Mouse (Mus musculus): ENCODE measurements around the gene Kcns1. TPM values are rescaled to one million over a fixed set of nuclear protein-coding genes. Genes with fewer than 3 reads are reported as not detected.

The Kcns1 gene
- polyA plus RNA-seq, 2 experiments = 0.02 TPM; not detected in 1

- Histone ChIP-seq H3K27ac (no peak within 1 kb of the TSS), H3K4me2 (ENCODE audit: low read depth) (no peak within 1 kb of the TSS), H3K36me3 (replicated peaks; ENCODE audit: control insufficient read depth, insufficient read depth, low read depth) (no peaks in the 10 kb centered on the region), H3K9ac (replicated peaks) (no peak within 1 kb of the TSS), H3K9me3 (ENCODE audit: control insufficient read depth, low read length) (no peaks in the 10 kb centered on the region), H3K4me1 (replicated peaks; ENCODE audit: control insufficient read depth in 2 of 2, insufficient read depth in 2 of 2, low read length in 1 of 2) (no peaks in the 10 kb centered on the region), H3K27me3 (ENCODE audit: control insufficient read depth, insufficient read depth, low read length) (no peaks in the 10 kb centered on the region), H3K4me3 (ENCODE audit: insufficient read depth in 1 of 2, low read depth in 2 of 2, low read length in 2 of 2) (no peak within 1 kb of the TSS)
- ATAC-seq (ENCODE audit: insufficient read depth) (no peak), DNase-seq (ENCODE audit: low read depth in 3 of 3, low spot score in 3 of 3) (no peak)
- WGBS (ENCODE audit: insufficient replicate concordance) = 60% methylated on average over 20 of the region's 20 CpGs
- no peak for TF ChIP-seq EP300 (IDR thresholded peaks at IDR 0.05; ENCODE audit: low read depth)
- TF ChIP-seq CTCF (IDR thresholded peaks at IDR 0.05; ENCODE audit: low read depth) = no peak
Measured at GRCm38 (mm10) chr2:164199626-164200327, 28.9 kb upstream of the Kcns1 start, which contains the start of gene Wfdc15a. Gene Wfdc15a, minus strand, starts transcription at chr2:164200130.

- TF ChIP-seq EP300 (IDR thresholded peaks at IDR 0.05; ENCODE audit: low read depth) (no peak), CTCF (IDR thresholded peaks at IDR 0.05; ENCODE audit: low read depth) (no peak)
- H3K9ac ChIP-seq (replicated peaks) = no peak overlapping the region
- no peak overlapping the region for H3K27ac ChIP-seq
- no peak for DNase-seq (ENCODE audit: low read depth in 3 of 3, low spot score in 3 of 3)
- no peaks in the 10 kb centered on the region for H3K4me1 ChIP-seq (replicated peaks; ENCODE audit: control insufficient read depth in 2 of 2, insufficient read depth in 2 of 2, low read length in 1 of 2)
- no peak overlapping the region for H3K4me3 ChIP-seq (ENCODE audit: insufficient read depth in 1 of 2, low read depth in 2 of 2, low read length in 2 of 2)
- no peak overlapping the region for H3K4me2 ChIP-seq (ENCODE audit: low read depth)
- H3K9me3 ChIP-seq (ENCODE audit: control insufficient read depth, low read length) = no peaks in the 10 kb centered on the region
- WGBS (ENCODE audit: insufficient replicate concordance) = 64% methylated on average over 5 of the region's 5 CpGs
- H3K27me3 ChIP-seq (ENCODE audit: control insufficient read depth, insufficient read depth, low read length) = no peaks in the 10 kb centered on the region
- no peak for ATAC-seq (ENCODE audit: insufficient read depth)
- no peaks in the 10 kb centered on the region for H3K36me3 ChIP-seq (replicated peaks; ENCODE audit: control insufficient read depth, insufficient read depth, low read depth)
Measured at GRCm38 (mm10) chr2:164196700-164196990, 25.7 kb upstream of the Kcns1 start.

DNA sequence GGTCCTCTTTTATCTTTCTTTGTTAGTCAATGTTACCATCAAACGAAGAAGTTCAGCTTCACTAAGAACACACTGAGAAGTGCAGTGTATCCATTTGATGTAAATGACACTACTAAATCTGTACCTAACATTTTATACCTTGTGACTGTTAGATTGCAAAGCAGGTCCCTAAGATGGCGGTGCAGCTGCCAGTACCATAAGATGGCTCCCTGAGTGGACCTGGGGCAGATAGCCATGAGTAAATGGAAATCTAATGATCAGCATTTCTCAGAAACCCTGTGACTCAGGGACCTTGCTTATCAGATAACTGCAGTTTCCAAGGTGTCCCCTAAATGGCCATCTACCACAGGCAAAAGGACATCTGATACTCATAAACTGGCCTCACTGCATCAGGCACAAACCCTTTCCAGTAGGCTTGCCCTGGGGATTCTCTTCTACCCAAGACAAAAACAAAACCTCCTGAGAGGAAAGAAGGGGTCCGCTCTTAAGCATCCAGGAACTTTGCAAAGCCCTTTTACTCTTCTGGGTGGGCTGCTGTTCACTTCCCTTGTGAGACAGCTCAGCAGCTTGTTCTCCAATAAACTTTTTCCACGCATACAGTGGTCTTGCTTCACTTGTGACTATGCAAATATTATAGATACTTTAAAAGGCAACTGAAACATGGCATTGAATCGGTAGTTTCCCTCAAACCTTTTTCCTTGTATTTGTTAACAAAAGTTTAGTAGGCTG lies 25.2 kb upstream of the Kcns1 start:
- no peak for TF ChIP-seq CTCF (IDR thresholded peaks at IDR 0.05; ENCODE audit: low read depth)
- no peak for TF ChIP-seq EP300 (IDR thresholded peaks at IDR 0.05; ENCODE audit: low read depth)
- Histone ChIP-seq H3K4me1 (replicated peaks; ENCODE audit: control insufficient read depth in 2 of 2, insufficient read depth in 2 of 2, low read length in 1 of 2) (no peaks in the 10 kb centered on the region), H3K36me3 (replicated peaks; ENCODE audit: control insufficient read depth, insufficient read depth, low read depth) (no peaks in the 10 kb centered on the region), H3K9ac (replicated peaks) (no peak overlapping the region), H3K27ac (no peak overlapping the region), H3K27me3 (ENCODE audit: control insufficient read depth, insufficient read depth, low read length) (no peaks in the 10 kb centered on the region), H3K4me3 (ENCODE audit: insufficient read depth in 1 of 2, low read depth in 2 of 2, low read length in 2 of 2) (no peak overlapping the region), H3K9me3 (ENCODE audit: control insufficient read depth, low read length) (no peaks in the 10 kb centered on the region), H3K4me2 (ENCODE audit: low read depth) (no peak overlapping the region)
- ATAC-seq (ENCODE audit: insufficient read depth) (no peak), DNase-seq (ENCODE audit: low read depth in 3 of 3, low spot score in 3 of 3) (no peak)
- 61% methylated on average over 5 of the region's 5 CpGs for WGBS (ENCODE audit: insufficient replicate concordance)

GRCm38 (mm10) chr2:164194959-164195630 lies 24.2 kb upstream of the Kcns1 start:
- H3K27ac ChIP-seq = no peak overlapping the region
- no peaks in the 10 kb centered on the region for H3K4me1 ChIP-seq (replicated peaks; ENCODE audit: control insufficient read depth in 2 of 2, insufficient read depth in 2 of 2, low read length in 1 of 2)
- H3K4me2 ChIP-seq (ENCODE audit: low read depth) = no peak overlapping the region
- H3K27me3 ChIP-seq (ENCODE audit: control insufficient read depth, insufficient read depth, low read length) = no peaks in the 10 kb centered on the region
- no peaks in the 10 kb centered on the region for H3K36me3 ChIP-seq (replicated peaks; ENCODE audit: control insufficient read depth, insufficient read depth, low read depth)
- H3K4me3 ChIP-seq (ENCODE audit: insufficient read depth in 1 of 2, low read depth in 2 of 2, low read length in 2 of 2) = no peak overlapping the region
- 49% methylated on average over 5 of the region's 5 CpGs for WGBS (ENCODE audit: insufficient replicate concordance)
- H3K9me3 ChIP-seq (ENCODE audit: control insufficient read depth, low read length) = no peaks in the 10 kb centered on the region
- H3K9ac ChIP-seq (replicated peaks) = no peak overlapping the region
- no peak for DNase-seq (ENCODE audit: low read depth in 3 of 3, low spot score in 3 of 3)
- no peak for ATAC-seq (ENCODE audit: insufficient read depth)
- TF ChIP-seq EP300 (IDR thresholded peaks at IDR 0.05; ENCODE audit: low read depth) = no peak

DNA sequence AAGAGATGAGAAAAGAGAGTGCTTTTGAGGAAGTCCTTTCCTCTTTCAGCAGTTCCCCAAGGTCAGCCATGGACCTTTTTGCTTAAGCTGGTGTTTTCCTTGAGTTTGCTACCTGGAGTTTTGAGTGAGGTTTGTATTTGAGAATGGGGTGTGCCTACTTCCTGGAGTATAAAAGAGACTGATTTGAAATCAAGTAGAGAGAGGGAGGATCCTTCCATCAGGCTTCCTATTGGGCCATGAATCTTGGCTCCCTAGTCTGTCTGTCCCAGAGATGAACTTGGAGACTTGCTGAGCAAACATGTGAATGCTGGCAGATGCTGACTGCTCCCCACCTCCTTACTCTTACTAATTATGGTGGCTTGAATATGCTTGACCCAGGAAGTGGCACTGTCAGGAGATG lies 21.4 kb upstream of the Kcns1 start:
- no peaks in the 10 kb centered on the region for H3K9me3 ChIP-seq (ENCODE audit: control insufficient read depth, low read length)
- no peaks in the 10 kb centered on the region for H3K27me3 ChIP-seq (ENCODE audit: control insufficient read depth, insufficient read depth, low read length)
- H3K27ac ChIP-seq = no peak overlapping the region
- DNase-seq (ENCODE audit: low read depth in 3 of 3, low spot score in 3 of 3) = no peak
- no peak for ATAC-seq (ENCODE audit: insufficient read depth)
- TF ChIP-seq CTCF (IDR thresholded peaks at IDR 0.05; ENCODE audit: low read depth) (no peak), EP300 (IDR thresholded peaks at IDR 0.05; ENCODE audit: low read depth) (no peak)
- no peaks in the 10 kb centered on the region for H3K36me3 ChIP-seq (replicated peaks; ENCODE audit: control insufficient read depth, insufficient read depth, low read depth)
- H3K4me2 ChIP-seq (ENCODE audit: low read depth) = no peak overlapping the region
- no peak overlapping the region for H3K4me3 ChIP-seq (ENCODE audit: insufficient read depth in 1 of 2, low read depth in 2 of 2, low read length in 2 of 2)
- no peaks in the 10 kb centered on the region for H3K4me1 ChIP-seq (replicated peaks; ENCODE audit: control insufficient read depth in 2 of 2, insufficient read depth in 2 of 2, low read length in 1 of 2)
- H3K9ac ChIP-seq (replicated peaks) = no peak overlapping the region
